Mouse (Mus musculus): ENCODE data around the gene Wfdc18. TPM values are rescaled to one million over a fixed set of nuclear protein-coding genes. Genes with fewer than 3 reads are reported as not detected.

The Wfdc18 gene
- polyA plus RNA-seq (2014; fragmentation: Nextera tagmentation; extraction: Ambion mirVana) = not detected in 2 replicates

DNA sequence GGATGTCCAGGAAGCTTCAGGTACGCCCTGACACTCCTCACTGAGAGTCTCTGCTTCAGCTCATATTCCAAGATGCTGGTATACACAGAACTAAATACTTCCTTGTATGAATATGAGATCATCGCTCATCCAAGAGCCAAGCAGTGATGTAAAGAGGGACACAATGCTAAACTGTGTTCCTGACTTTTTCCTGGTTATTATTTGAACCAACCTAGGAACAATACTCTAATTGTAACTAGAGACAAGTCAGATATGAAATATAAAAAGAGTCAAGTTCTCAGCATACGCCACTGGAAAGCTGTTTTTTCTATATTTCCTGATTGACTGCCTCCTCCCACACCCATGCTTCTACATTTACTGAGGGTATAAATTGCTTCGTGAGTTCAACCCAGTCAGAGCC is at the start of gene Wfdc18:
Gene Wfdc18, plus strand, starts transcription at position 301 of the 400 bp plus-strand sequence.
- H3K9ac ChIP-seq (ENCODE audit: low read depth, low read length) = no peak within 1 kb of the TSS
- H3K4me2 ChIP-seq = no peak within 1 kb of the TSS
- H3K9me3 ChIP-seq (ENCODE audit: control insufficient read depth, low read length) = no peaks in the 10 kb centered on the region
- ATAC-seq (replicated peaks; ENCODE audit: low FRiP score) (no peak), DNase-seq (ENCODE audit: low spot score) (no peak)
- no peaks in the 10 kb centered on the region for H3K27me3 ChIP-seq (replicated peaks; ENCODE audit: control insufficient read depth, insufficient read depth, low read length)
- no peaks in the 10 kb centered on the region for H3K4me1 ChIP-seq (replicated peaks; ENCODE audit: control insufficient read depth, insufficient read depth, low read length)
- H3K27ac ChIP-seq (ENCODE audit: low read depth, low read length) = no peak within 1 kb of the TSS
- 70% methylated on average over 4 of the region's 4 CpGs for WGBS
- no peaks in the 10 kb centered on the region for H3K36me3 ChIP-seq (ENCODE audit: control insufficient read depth, insufficient read depth, low read length)
- no peak within 1 kb of the TSS for H3K4me3 ChIP-seq (ENCODE audit: low read depth, low read length)

DNA sequence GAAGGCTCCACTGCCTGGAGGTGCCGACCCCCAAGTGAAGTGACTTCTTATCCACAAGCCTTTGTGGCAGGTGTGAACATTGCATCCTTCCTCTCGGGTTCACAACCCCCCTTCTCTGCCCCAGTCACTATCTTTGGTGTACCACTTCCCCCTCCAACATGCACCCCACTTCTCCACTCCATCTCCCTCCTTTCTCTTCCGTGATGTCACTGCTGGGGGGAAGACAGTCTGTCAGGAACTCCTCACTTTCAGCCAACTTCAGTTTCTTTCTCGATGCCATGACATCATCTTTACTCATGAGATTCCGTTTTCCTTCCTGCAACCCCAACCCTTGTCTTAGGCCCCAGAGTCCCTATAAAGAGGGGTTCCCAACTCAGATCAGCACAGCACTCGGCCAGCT is 46.6 kb upstream of the Wfdc18 start, which contains the start of gene Ccl4:
Gene Ccl4, plus strand, starts transcription at position 381 of the 400 bp plus-strand sequence.
- Histone ChIP-seq H3K4me2 (no peak within 1 kb of the TSS), H3K4me3 (ENCODE audit: low read depth, low read length) (no peak within 1 kb of the TSS), H3K27me3 (replicated peaks; ENCODE audit: control insufficient read depth, insufficient read depth, low read length) (no peaks in the 10 kb centered on the region), H3K27ac (ENCODE audit: low read depth, low read length) (no peak within 1 kb of the TSS), H3K9me3 (ENCODE audit: control insufficient read depth, low read length) (no peaks in the 10 kb centered on the region), H3K9ac (ENCODE audit: low read depth, low read length) (no peak within 1 kb of the TSS), H3K36me3 (ENCODE audit: control insufficient read depth, insufficient read depth, low read length) (no peaks in the 10 kb centered on the region), H3K4me1 (replicated peaks; ENCODE audit: control insufficient read depth, insufficient read depth, low read length) (no peaks in the 10 kb centered on the region)
- ATAC-seq (replicated peaks; ENCODE audit: low FRiP score) (no peak), DNase-seq (ENCODE audit: low spot score) (no peak)
- 65% methylated on average over 6 of the region's 6 CpGs for WGBS

DNA sequence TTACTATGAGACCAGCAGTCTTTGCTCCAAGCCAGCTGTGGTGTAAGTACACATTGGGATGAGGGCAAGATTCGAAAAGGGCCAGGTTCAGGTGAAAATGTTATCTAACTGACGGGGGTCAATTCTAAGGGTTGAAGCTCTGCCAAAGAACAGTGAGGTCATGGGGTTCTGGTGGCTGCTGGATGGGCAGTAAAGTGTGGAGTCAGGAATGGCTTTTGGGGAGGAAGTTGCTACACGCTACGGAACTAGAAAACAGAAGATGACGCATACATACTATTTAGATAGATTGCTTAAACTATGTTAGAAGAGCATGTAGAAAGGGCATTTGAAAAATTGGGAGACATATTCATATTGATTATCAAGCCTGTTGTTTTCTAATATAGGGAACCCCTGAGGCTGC is 45.3 kb upstream of the Wfdc18 start:
- no peak for ATAC-seq (replicated peaks; ENCODE audit: low FRiP score)
- Histone ChIP-seq H3K36me3 (ENCODE audit: control insufficient read depth, insufficient read depth, low read length) (no peaks in the 10 kb centered on the region), H3K9me3 (ENCODE audit: control insufficient read depth, low read length) (no peaks in the 10 kb centered on the region), H3K4me3 (ENCODE audit: low read depth, low read length) (no peak overlapping the region), H3K9ac (ENCODE audit: low read depth, low read length) (no peak overlapping the region), H3K4me2 (no peak overlapping the region), H3K4me1 (replicated peaks; ENCODE audit: control insufficient read depth, insufficient read depth, low read length) (no peaks in the 10 kb centered on the region), H3K27ac (ENCODE audit: low read depth, low read length) (no peak overlapping the region), H3K27me3 (replicated peaks; ENCODE audit: control insufficient read depth, insufficient read depth, low read length) (no peaks in the 10 kb centered on the region)
- WGBS = 61% methylated on average over 5 of the region's 5 CpGs
- no peak for DNase-seq (ENCODE audit: low spot score)

DNA sequence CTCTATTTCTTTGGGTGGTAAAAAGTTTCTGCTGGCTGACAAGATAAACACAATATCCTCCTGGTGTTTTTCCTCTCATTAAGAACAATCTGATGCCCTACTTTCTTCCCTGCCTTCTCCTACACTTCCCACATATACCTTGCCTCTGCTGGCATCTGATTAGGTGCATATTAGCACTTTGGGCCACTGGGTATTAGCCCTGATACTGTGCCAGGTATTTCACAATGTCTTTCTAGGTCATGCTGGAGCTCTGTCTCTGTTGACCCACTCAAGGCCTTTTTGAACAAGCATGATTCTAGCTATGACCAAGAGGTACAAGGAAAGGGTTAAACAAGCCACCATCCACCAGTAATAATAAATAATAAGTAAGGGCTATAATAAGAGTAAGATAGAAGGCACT is 37.1 kb upstream of the Wfdc18 start:
- Histone ChIP-seq H3K4me1 (replicated peaks; ENCODE audit: control insufficient read depth, insufficient read depth, low read length) (no peaks in the 10 kb centered on the region), H3K27me3 (replicated peaks; ENCODE audit: control insufficient read depth, insufficient read depth, low read length) (no peaks in the 10 kb centered on the region), H3K4me3 (ENCODE audit: low read depth, low read length) (no peak overlapping the region), H3K27ac (ENCODE audit: low read depth, low read length) (no peak overlapping the region), H3K9ac (ENCODE audit: low read depth, low read length) (no peak overlapping the region), H3K9me3 (ENCODE audit: control insufficient read depth, low read length) (no peaks in the 10 kb centered on the region), H3K36me3 (ENCODE audit: control insufficient read depth, insufficient read depth, low read length) (no peaks in the 10 kb centered on the region), H3K4me2 (no peak overlapping the region)
- ATAC-seq (replicated peaks; ENCODE audit: low FRiP score) (no peak), DNase-seq (ENCODE audit: low spot score) (no peak)

DNA sequence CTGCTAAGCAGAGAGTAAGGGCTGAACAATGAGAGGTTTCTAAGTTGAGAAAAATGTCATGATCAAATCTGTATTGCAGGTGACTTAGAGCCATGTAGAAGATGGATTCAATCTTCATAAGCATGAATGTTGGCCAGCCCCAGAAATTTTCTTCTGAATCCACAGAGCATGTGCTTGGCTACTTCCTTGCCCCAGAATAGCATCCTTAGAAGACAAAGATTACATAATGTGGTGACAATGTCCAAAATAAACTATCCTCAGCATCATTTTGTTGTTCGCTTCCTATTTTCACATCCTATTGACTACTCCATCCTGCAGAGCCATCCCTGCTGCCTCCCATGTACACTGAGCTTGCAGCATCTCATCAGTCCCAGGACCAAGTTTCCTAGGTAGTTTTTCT is 33.1 kb upstream of the Wfdc18 start:
- no peak overlapping the region for H3K4me2 ChIP-seq
- no peaks in the 10 kb centered on the region for H3K4me1 ChIP-seq (replicated peaks; ENCODE audit: control insufficient read depth, insufficient read depth, low read length)
- no peak overlapping the region for H3K4me3 ChIP-seq (ENCODE audit: low read depth, low read length)
- no peaks in the 10 kb centered on the region for H3K9me3 ChIP-seq (ENCODE audit: control insufficient read depth, low read length)
- H3K27me3 ChIP-seq (replicated peaks; ENCODE audit: control insufficient read depth, insufficient read depth, low read length) = no peaks in the 10 kb centered on the region
- 86% methylated on average over 1 of the region's 1 CpGs for WGBS
- H3K36me3 ChIP-seq (ENCODE audit: control insufficient read depth, insufficient read depth, low read length) = no peaks in the 10 kb centered on the region
- H3K27ac ChIP-seq (ENCODE audit: low read depth, low read length) = no peak overlapping the region
- no peak for DNase-seq (ENCODE audit: low spot score)
- no peak overlapping the region for H3K9ac ChIP-seq (ENCODE audit: low read depth, low read length)
- ATAC-seq (replicated peaks; ENCODE audit: low FRiP score) = no peak

DNA sequence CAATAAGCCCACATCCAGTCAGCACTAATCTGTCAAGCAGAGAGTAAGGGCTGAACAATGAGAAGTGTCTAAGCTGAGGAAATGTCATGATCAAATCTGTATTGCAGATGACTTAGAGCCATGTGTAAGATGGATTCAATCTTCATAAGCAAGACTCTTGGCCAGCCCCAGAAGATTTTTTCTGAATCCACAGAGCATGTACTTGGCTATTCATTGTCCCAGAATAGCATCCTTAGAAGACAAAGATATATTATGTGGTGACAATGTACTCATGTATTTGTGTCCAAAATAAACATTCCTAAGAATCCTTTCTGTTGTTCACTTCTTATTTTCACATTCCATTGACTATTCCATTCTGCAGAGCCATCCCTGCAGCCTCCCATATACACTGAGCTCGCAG is 18.9 kb upstream of the Wfdc18 start:
- Histone ChIP-seq H3K36me3 (ENCODE audit: control insufficient read depth, insufficient read depth, low read length) (no peaks in the 10 kb centered on the region), H3K4me2 (no peak overlapping the region), H3K27ac (ENCODE audit: low read depth, low read length) (no peak overlapping the region), H3K4me1 (replicated peaks; ENCODE audit: control insufficient read depth, insufficient read depth, low read length) (no peaks in the 10 kb centered on the region), H3K9ac (ENCODE audit: low read depth, low read length) (no peak overlapping the region), H3K27me3 (replicated peaks; ENCODE audit: control insufficient read depth, insufficient read depth, low read length) (0 out of 2 replicates have a peak, but pooled peaks cover under 1% of the 10 kb centered on the region), H3K9me3 (ENCODE audit: control insufficient read depth, low read length) (no peaks in the 10 kb centered on the region), H3K4me3 (ENCODE audit: low read depth, low read length) (no peak overlapping the region)
- no peak for ATAC-seq (replicated peaks; ENCODE audit: low FRiP score)
- WGBS = 76% methylated on average over 1 of the region's 1 CpGs
- DNase-seq (ENCODE audit: low spot score) = no peak

DNA sequence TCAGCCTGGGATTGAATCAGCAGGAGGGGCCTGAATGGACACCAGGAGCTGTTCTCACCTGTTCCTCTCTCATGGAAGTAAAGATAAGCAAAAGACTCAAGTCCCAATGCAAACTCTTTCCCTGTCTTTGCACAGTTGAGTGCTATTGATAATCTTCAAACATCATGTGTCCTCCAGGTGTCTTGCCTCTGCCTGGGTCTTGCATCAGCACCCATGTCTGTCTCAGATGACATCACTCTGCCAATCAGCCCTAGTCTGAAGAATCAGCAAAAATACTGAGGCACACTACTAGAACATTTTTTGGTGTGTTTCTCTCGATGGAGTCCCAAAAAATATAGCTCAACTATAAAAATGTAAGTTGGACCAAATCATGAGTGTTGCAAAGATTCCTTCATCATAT is 16.8 kb upstream of the Wfdc18 start:
- no peaks in the 10 kb centered on the region for H3K36me3 ChIP-seq (ENCODE audit: control insufficient read depth, insufficient read depth, low read length)
- WGBS = 49% methylated on average over 1 of the region's 1 CpGs
- no peak overlapping the region for H3K27ac ChIP-seq (ENCODE audit: low read depth, low read length)
- no peak overlapping the region for H3K4me3 ChIP-seq (ENCODE audit: low read depth, low read length)
- H3K27me3 ChIP-seq (replicated peaks; ENCODE audit: control insufficient read depth, insufficient read depth, low read length) = 0 out of 2 replicates have a peak, but pooled peaks cover 2% of the 10 kb centered on the region
- no peaks in the 10 kb centered on the region for H3K4me1 ChIP-seq (replicated peaks; ENCODE audit: control insufficient read depth, insufficient read depth, low read length)
- H3K9me3 ChIP-seq (ENCODE audit: control insufficient read depth, low read length) = no peaks in the 10 kb centered on the region
- DNase-seq (ENCODE audit: low spot score) (no peak), ATAC-seq (replicated peaks; ENCODE audit: low FRiP score) (no peak)
- no peak overlapping the region for H3K9ac ChIP-seq (ENCODE audit: low read depth, low read length)
- H3K4me2 ChIP-seq = no peak overlapping the region

DNA sequence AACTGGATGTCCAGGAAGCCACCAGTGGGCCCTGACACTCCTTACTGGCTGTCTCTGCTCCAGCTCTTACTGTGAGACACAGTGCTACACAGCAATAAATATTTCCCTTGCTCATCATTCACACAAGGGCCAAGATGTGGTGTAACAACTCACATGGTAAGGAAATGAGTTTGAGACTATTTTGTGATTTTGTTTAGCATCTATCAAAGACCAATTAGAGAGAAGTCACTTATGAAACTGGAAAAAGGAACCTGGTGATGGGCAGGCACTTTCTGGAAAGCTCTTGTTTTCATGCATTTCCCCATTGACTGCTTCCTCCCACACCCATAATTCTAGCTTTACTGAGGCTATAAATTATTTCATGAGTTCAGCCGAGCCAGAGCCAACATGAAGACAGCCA is 5.1 kb upstream of the Wfdc18 start, which contains the start of gene Wfdc17:
Gene Wfdc17, plus strand, starts transcription at position 287 of the 400 bp plus-strand sequence.
- H3K27ac ChIP-seq (ENCODE audit: low read depth, low read length) = no peak within 1 kb of the TSS
- no peak within 1 kb of the TSS for H3K9ac ChIP-seq (ENCODE audit: low read depth, low read length)
- no peaks in the 10 kb centered on the region for H3K36me3 ChIP-seq (ENCODE audit: control insufficient read depth, insufficient read depth, low read length)
- DNase-seq (ENCODE audit: low spot score) (no peak), ATAC-seq (replicated peaks; ENCODE audit: low FRiP score) (no peak)
- no peaks in the 10 kb centered on the region for H3K27me3 ChIP-seq (replicated peaks; ENCODE audit: control insufficient read depth, insufficient read depth, low read length)
- H3K4me2 ChIP-seq = no peak within 1 kb of the TSS
- H3K4me3 ChIP-seq (ENCODE audit: low read depth, low read length) = no peak within 1 kb of the TSS
- 39% methylated on average over 1 of the region's 1 CpGs for WGBS
- H3K4me1 ChIP-seq (replicated peaks; ENCODE audit: control insufficient read depth, insufficient read depth, low read length) = no peaks in the 10 kb centered on the region
- no peaks in the 10 kb centered on the region for H3K9me3 ChIP-seq (ENCODE audit: control insufficient read depth, low read length)

DNA sequence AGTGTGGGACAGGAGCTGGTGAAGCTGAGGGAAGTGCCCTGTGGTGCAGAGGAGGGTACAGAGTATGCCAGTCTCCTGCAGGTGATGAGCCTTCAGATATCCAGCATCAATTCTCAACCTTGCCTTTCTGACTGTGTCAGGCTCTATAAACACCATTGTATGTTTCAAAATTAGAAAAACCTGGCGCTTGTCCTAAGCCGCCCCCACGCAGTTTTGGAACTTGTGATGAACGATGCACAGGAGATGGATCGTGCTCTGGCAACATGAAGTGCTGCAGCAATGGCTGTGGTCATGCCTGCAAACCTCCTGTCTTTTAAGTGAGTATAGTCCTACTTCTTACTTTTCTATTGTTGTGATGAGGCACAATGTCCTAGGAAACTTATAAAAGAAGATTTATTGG is 868 bp downstream of the Wfdc18 start:
- H3K9ac ChIP-seq (ENCODE audit: low read depth, low read length) = no peak overlapping the region
- H3K27me3 ChIP-seq (replicated peaks; ENCODE audit: control insufficient read depth, insufficient read depth, low read length) = no peaks in the 10 kb centered on the region
- no peak overlapping the region for H3K27ac ChIP-seq (ENCODE audit: low read depth, low read length)
- DNase-seq (ENCODE audit: low spot score) = no peak
- no peaks in the 10 kb centered on the region for H3K36me3 ChIP-seq (ENCODE audit: control insufficient read depth, insufficient read depth, low read length)
- no peak for ATAC-seq (replicated peaks; ENCODE audit: low FRiP score)
- H3K4me2 ChIP-seq = no peak overlapping the region
- no peaks in the 10 kb centered on the region for H3K9me3 ChIP-seq (ENCODE audit: control insufficient read depth, low read length)
- WGBS = 89% methylated on average over 5 of the region's 5 CpGs
- H3K4me3 ChIP-seq (ENCODE audit: low read depth, low read length) = no peak overlapping the region
- H3K4me1 ChIP-seq (replicated peaks; ENCODE audit: control insufficient read depth, insufficient read depth, low read length) = no peaks in the 10 kb centered on the region

Data from liver, embryonic 11.5 days (tissue).